Mouse (Mus musculus) embryonic facial prominence, embryonic 13.5 days (tissue): ENCODE data around the gene Amfr. TPM values are rescaled to one million over a fixed set of nuclear protein-coding genes. Genes with fewer than 3 reads are reported as not detected.

ENCODE experiments used
- ATAC-seq: fragments of 200-750 bp; cut with Nextera tagmentation; 2 replicates; pipeline ENCODE4 v1.8.0; 2017; ENCODE audit warnings: low read depth; ENCODE audit not compliant: insufficient number of reproducible peaks, insufficient read depth, low FRiP score, low TSS enrichment
- H3K27ac ChIP-seq: fragments of 300-500 bp; sonication (generic); 2 replicates; pipeline ENCODE4 v1.5.1; 2015; ENCODE audit warnings: moderate library complexity, mild to moderate bottlenecking, inconsistent platforms
- H3K27me3 ChIP-seq: fragments of 300-500 bp; sonication (generic); 2 replicates; pipeline ENCODE4 v1.6.1; 2015; ENCODE audit warnings: mild to moderate bottlenecking, inconsistent platforms
- H3K36me3 ChIP-seq: fragments of 300-500 bp; sonication (generic); 2 replicates; pipeline ENCODE4 v1.6.1; 2015; ENCODE audit warnings: mild to moderate bottlenecking, inconsistent platforms
- H3K4me1 ChIP-seq: fragments of 300-500 bp; sonication (generic); 2 replicates; pipeline ENCODE4 v1.6.1; 2015; ENCODE audit warnings: inconsistent platforms
- H3K4me2 ChIP-seq: fragments of 300-500 bp; sonication (generic); 2 replicates; pipeline ENCODE4 v1.6.1; 2015; ENCODE audit warnings: moderate library complexity, mild to moderate bottlenecking, inconsistent platforms
- H3K4me3 ChIP-seq: fragments of 300-500 bp; sonication (generic); 2 replicates; pipeline ENCODE4 v1.5.1; 2015; ENCODE audit warnings: mild to moderate bottlenecking, inconsistent platforms
- H3K9ac ChIP-seq: fragments of 300-500 bp; sonication (generic); 2 replicates; pipeline ENCODE4 v1.6.1; 2015; ENCODE audit warnings: mild to moderate bottlenecking, inconsistent platforms
- H3K9me3 ChIP-seq: fragments of 300-500 bp; sonication (generic); 2 replicates; pipeline ENCODE4 v1.6.1; 2016; ENCODE audit warnings: inconsistent platforms
- WGBS: fragments of 180-500 bp; shearing (Covaris S2); methylation state at CpG from one replicate; pipeline ENCODE4 v1.1.7; 2015; ENCODE audit warnings: mixed read lengths; 5-methylcytosine and 5-hydroxymethylcytosine counted together
- polyA plus RNA-seq: library from polyadenylated mRNA; unstranded; fragments of >200 nt; fragmentation: Nextera tagmentation; extraction: Ambion mirVana; gene quantifications from 2 replicates; pipeline ENCODE4 v1.2.1, GENCODE M21; 2015

Gene Amfr
- polyA plus RNA-seq, 1 experiment from 2014 or later = 40.1 TPM

DNA sequence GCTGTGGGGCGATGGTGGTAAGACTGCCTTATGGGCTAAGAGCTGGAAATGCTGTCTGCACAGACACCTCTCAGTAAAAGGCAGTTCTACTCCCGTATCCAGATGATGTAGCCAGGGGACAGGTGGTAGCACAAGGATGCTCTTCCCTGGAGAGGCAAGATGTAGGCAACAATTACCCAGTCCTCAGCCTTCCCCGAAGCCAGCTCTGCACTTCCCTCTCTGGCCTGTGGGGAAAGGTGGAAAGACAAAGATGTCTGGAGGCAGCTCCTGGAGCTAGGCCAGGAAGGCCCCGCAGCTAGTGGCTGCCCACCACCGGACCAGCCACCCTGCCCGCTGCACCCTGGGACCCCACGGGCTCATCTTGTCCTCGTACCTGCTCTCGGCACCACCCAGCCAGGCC is 60.1 kb downstream of the Amfr start:
- no peak overlapping the region for H3K27ac ChIP-seq
- no peaks in the 10 kb centered on the region for H3K4me1 ChIP-seq
- H3K9me3 ChIP-seq = no peaks in the 10 kb centered on the region
- H3K27me3 ChIP-seq = no peaks in the 10 kb centered on the region
- ATAC-seq = no peak
- no peak overlapping the region for H3K9ac ChIP-seq
- H3K4me2 ChIP-seq = no peak overlapping the region
- H3K4me3 ChIP-seq = no peak overlapping the region
- H3K36me3 ChIP-seq = peaks cover 23% of the 10 kb centered on the region
- WGBS = 87% methylated on average over 9 of the region's 9 CpGs

DNA sequence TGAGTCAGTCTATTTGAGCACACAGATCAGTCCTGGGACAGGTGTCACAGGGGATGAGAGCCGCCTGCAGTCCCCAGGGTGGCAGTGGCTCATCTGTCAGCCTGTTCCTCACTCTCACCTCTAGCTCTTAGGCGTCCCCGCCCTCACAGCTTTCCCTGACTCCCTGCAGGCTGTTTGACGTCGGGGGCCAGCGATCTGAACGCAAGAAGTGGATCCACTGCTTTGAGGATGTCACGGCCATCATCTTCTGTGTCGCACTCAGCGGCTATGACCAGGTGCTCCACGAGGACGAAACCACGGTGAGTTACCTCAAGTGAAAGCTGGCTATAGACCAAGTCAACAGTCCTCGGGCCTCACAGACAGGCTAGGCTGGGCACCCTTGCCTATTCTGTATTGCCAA is 62.5 kb downstream of the Amfr start:
- Histone ChIP-seq H3K4me3 (no peak overlapping the region), H3K4me2 (no peak overlapping the region), H3K9me3 (no peaks in the 10 kb centered on the region), H3K27me3 (no peaks in the 10 kb centered on the region), H3K36me3 (peaks cover 16% of the 10 kb centered on the region), H3K4me1 (no peaks in the 10 kb centered on the region), H3K27ac (no peak overlapping the region), H3K9ac (no peak overlapping the region)
- WGBS = 75% methylated on average over 14 of the region's 14 CpGs
- ATAC-seq = no peak

DNA sequence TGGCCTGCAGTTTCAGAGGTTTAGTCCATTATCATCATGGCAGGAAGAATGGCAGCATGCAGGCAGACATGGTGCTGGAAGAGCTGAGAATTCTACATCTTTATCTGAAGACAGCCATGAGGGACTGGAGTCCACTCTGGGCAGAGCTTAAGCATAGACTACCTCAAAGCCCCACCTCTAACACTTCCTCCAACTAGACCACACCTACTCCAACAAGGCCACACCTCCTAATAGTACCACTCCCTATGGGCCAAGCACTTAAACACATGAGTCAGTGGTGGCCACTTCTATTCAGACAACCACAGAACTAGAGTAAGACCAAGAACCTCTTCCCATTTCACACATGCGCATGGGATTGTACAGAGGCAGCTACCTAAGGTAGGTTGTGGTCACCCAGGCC is 66.2 kb downstream of the Amfr start:
- H3K4me1 ChIP-seq = no peaks in the 10 kb centered on the region
- ATAC-seq = no peak
- H3K4me3 ChIP-seq = no peak overlapping the region
- H3K27ac ChIP-seq = no peak overlapping the region
- H3K36me3 ChIP-seq = peaks cover 4% of the 10 kb centered on the region; the same call in 1 of the 2 replicates
- WGBS = 93% methylated on average over 1 of the region's 1 CpGs
- H3K4me2 ChIP-seq = no peak overlapping the region
- H3K9ac ChIP-seq = no peak overlapping the region
- H3K27me3 ChIP-seq = no peaks in the 10 kb centered on the region
- no peaks in the 10 kb centered on the region for H3K9me3 ChIP-seq

DNA sequence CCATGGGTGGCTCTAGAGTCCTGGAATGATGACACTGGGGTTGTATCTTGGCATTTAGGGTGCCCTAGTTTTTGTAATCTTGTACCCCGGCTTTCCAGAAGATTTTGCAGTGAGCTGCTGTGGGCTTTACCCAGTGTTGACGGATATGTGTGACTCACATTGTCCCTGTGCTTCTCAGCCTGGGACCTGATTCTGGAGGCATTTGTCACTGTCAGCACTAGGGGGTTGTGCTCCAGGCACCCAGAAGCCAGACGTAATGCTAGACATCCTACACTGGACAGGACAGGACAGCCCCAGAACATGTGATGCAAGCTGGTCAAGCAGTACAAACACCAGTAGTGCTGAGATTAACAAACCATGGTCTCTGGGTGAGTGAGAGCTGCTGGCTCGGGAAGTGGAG is 66.9 kb downstream of the Amfr start:
- H3K4me2 ChIP-seq = no peak overlapping the region
- no peak overlapping the region for H3K9ac ChIP-seq
- H3K4me3 ChIP-seq = no peak overlapping the region
- no peaks in the 10 kb centered on the region for H3K9me3 ChIP-seq
- no peaks in the 10 kb centered on the region for H3K27me3 ChIP-seq
- no peak for ATAC-seq
- no peak overlapping the region for H3K27ac ChIP-seq
- no peaks in the 10 kb centered on the region for H3K4me1 ChIP-seq
- H3K36me3 ChIP-seq = peaks cover 3% of the 10 kb centered on the region; the same call in 1 of the 2 replicates
- WGBS = 78% methylated on average over 4 of the region's 4 CpGs

DNA sequence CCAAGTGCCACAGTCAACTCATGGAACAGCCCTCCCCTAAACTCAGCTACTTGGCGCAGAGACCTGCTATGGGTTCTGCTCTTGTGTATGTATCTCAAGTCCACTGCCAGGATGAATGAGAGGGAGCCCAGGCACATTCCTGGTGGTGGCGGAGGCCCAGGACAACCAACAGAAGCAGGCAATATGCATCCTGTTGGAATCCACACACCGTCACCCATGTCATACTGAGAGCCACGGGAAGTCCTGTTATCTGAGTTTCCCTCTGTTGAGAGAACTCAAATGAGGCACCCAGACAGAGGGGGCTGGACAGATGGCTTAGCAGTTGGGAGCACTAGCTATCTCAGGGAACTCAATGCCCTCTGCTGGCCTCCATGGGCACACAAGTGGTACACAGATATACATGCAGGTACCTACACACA is 71.0 kb downstream of the Amfr start:
- no peak overlapping the region for H3K27ac ChIP-seq
- H3K4me3 ChIP-seq = no peak overlapping the region
- H3K9me3 ChIP-seq = no peaks in the 10 kb centered on the region
- no peak for ATAC-seq
- H3K4me1 ChIP-seq = no peaks in the 10 kb centered on the region
- WGBS = 78% methylated on average over 4 of the region's 4 CpGs
- no peaks in the 10 kb centered on the region for H3K36me3 ChIP-seq
- no peak overlapping the region for H3K9ac ChIP-seq
- no peak overlapping the region for H3K4me2 ChIP-seq
- no peaks in the 10 kb centered on the region for H3K27me3 ChIP-seq

DNA sequence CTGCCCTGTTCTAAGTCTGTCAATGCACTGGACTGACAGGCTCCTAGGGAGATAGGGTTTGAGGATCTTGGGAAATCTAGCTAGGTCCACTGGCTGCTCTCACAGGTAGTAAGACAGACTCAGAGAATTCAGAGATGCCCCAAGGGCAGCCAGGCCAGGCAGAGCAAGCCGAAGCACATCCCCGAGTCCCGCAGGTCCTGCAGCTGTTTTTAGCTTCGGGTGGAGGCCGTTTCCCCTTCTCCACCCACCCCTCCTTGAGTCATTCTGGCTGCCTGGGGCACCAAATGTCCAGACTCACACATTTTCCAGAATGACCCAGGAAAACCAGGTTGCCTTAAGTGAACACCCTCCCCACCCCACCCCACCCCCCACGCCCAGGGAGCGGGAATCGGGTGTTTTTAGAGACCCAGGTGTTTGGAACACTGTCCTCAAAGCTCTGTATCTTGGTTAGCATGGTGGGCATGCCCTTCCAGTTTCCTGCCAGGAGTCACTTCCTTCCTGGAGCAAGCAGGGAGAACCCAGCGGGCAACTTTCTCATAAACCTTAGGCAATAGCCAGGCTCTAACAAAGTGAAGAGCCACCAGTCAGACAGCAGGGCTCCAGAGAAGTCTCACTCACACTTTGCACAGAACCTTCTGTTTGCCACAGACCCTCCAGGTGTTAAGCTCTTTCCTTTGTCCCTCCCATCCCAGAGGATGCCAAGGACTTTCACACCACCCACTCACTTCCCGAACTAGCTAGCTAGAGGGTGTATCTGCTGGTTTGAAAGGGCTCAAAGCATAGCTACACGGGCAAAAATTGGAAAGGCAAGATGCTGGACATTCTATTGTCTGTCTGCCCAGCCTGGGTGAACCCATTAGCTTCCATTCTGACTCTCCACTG is 71.9 kb downstream of the Amfr start:
- Histone ChIP-seq H3K4me3 (no peak overlapping the region), H3K36me3 (no peaks in the 10 kb centered on the region), H3K4me1 (no peaks in the 10 kb centered on the region), H3K4me2 (no peak overlapping the region), H3K27me3 (no peaks in the 10 kb centered on the region), H3K9ac (no peak overlapping the region), H3K27ac (no peak overlapping the region), H3K9me3 (no peaks in the 10 kb centered on the region)
- ATAC-seq = no peak
- WGBS = 54% methylated on average over 11 of the region's 11 CpGs

DNA sequence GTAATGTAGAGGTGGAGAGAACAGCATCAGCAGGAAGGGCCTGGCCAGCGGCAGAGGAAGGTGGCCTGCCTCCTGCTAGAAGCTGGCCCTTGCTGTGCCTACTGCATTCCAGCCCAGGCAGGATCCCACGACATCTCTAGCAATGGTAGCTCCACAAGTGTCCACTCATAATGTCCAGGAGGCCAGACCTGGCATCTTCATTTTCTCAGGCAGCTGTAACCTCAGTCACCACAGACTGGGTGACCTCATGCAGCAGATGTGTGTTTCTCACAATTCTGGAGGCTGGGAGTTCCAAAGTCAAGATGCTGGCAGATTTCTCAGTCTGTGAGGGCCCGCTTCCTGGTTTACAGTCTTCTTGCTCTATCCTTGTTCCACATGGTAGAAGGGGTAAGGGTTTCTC is 74.4 kb downstream of the Amfr start:
- WGBS = 91% methylated on average over 3 of the region's 3 CpGs
- ATAC-seq = no peak

DNA sequence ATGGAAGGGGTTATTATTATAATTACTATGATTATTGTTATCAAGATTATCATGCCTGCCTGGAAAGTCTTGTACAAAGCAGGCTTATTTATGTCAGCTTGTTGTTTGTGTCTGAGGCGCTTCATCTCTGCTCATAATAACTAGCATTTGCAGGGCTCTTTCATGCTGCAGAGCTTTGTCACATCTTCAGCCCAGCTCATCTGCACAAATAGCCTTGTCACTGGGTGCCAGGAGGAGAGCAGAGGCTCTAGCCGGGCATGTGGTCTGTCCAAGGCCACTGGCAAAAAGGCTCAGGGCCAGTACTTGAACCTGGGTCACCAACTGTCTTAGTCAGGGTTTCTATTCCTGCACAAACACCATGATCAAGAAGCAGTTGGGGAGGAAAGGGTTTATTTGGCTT is 79.4 kb downstream of the Amfr start:
- Histone ChIP-seq H3K4me2 (no peak overlapping the region), H3K36me3 (no peaks in the 10 kb centered on the region), H3K4me3 (no peak overlapping the region), H3K4me1 (peaks cover 3% of the 10 kb centered on the region; the same call in 1 of the 2 replicates), H3K9me3 (no peaks in the 10 kb centered on the region), H3K9ac (no peak overlapping the region), H3K27ac (no peak overlapping the region), H3K27me3 (no peaks in the 10 kb centered on the region)
- ATAC-seq = no peak
- 70% methylated on average over 2 of the region's 2 CpGs for WGBS

More for the DNA sequence above, 74.4 kb downstream of the Amfr start:
- H3K27ac ChIP-seq = no peak overlapping the region
- H3K4me1 ChIP-seq = peaks cover 3% of the 10 kb centered on the region; the same call in 1 of the 2 replicates
- H3K36me3 ChIP-seq = no peaks in the 10 kb centered on the region
- no peak overlapping the region for H3K4me2 ChIP-seq
- H3K9ac ChIP-seq = no peak overlapping the region
- H3K4me3 ChIP-seq = no peak overlapping the region
- no peaks in the 10 kb centered on the region for H3K27me3 ChIP-seq
- H3K9me3 ChIP-seq = no peaks in the 10 kb centered on the region

DNA sequence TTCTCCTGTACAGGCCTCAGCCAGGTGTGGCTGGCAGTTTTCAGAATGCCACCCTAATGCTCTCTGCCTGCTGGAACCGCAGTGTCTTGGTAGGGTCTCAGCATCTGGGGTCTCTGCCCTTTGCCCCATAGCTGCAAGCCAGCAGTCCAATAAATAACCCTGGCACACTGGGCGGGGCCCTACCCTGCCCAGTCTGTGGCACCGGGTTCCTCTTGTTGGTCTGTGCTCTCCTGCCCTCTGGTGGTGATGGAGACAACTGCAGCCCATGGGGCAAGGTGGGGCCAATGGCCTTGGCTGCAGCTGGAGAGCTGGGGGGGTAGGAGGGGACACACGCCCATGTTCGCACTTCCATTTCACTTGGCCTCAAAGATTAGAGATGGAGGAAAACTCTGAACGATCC is 79.8 kb downstream of the Amfr start:
- peaks cover 3% of the 10 kb centered on the region; the same call in 1 of the 2 replicates for H3K4me1 ChIP-seq
- H3K27ac ChIP-seq = no peak overlapping the region
- no peaks in the 10 kb centered on the region for H3K9me3 ChIP-seq
- no peaks in the 10 kb centered on the region for H3K36me3 ChIP-seq
- no peak overlapping the region for H3K4me3 ChIP-seq
- ATAC-seq = no peak
- H3K4me2 ChIP-seq = no peak overlapping the region
- 20% methylated on average over 6 of the region's 6 CpGs for WGBS
- no peaks in the 10 kb centered on the region for H3K27me3 ChIP-seq
- no peak overlapping the region for H3K9ac ChIP-seq

DNA sequence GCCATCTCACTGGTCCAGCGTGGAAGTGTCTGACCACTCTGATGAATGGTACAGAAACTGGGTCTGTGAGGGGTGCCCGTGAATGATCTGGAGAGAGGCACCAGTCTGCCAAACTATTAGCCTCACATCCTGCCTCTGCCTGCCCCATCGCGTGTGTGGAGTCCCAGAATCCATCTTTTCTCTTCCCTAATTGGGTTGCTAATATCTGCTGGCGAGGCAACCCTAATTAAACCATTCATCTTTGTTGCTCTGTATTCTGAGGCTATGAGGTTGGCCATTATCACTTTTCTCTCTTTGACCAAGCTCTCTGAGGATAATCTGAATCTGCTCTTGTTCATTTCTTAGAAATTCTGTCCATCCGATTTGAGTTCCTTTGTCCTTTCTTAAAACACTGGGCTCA is 81.3 kb downstream of the Amfr start:
- H3K27me3 ChIP-seq = no peaks in the 10 kb centered on the region
- whole genome bisulfite sequencing = 84% methylated on average over 6 of the region's 6 CpGs
- peaks cover 6% of the 10 kb centered on the region for H3K9me3 ChIP-seq
- no peak overlapping the region for H3K4me3 ChIP-seq
- ATAC-seq = no peak
- no peak overlapping the region for H3K4me2 ChIP-seq
- peaks cover 3% of the 10 kb centered on the region; the same call in 1 of the 2 replicates for H3K4me1 ChIP-seq
- H3K9ac ChIP-seq = no peak overlapping the region
- H3K36me3 ChIP-seq = no peaks in the 10 kb centered on the region
- no peak overlapping the region for H3K27ac ChIP-seq

DNA sequence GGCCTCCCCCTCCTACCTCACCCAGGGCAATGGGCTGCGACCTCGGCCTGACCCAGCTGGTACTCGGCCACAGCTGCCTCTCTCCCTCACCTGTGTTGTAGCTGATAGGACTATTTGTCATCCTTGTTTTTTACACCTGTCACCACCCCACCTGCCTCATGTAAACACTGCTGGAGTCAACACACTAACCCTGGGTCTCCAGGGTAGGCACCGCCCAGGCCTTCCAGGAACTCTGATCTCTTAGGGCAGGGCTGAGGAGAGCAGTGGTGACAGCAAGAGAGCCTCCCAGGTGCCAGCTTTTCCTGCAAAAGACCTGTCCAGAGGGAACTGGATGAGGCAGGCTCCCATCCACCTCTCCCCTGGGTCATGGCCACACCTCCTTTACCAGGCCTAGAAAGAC is 83.4 kb downstream of the Amfr start:
- Histone ChIP-seq H3K27ac (no peak overlapping the region), H3K9ac (no peak overlapping the region), H3K27me3 (no peaks in the 10 kb centered on the region), H3K9me3 (peaks cover 6% of the 10 kb centered on the region), H3K36me3 (no peaks in the 10 kb centered on the region), H3K4me1 (no peaks in the 10 kb centered on the region), H3K4me2 (no peak overlapping the region), H3K4me3 (no peak overlapping the region)
- WGBS = 81% methylated on average over 4 of the region's 4 CpGs
- ATAC-seq = peak; percentile 6; the same call in 1 of the 2 replicates

DNA sequence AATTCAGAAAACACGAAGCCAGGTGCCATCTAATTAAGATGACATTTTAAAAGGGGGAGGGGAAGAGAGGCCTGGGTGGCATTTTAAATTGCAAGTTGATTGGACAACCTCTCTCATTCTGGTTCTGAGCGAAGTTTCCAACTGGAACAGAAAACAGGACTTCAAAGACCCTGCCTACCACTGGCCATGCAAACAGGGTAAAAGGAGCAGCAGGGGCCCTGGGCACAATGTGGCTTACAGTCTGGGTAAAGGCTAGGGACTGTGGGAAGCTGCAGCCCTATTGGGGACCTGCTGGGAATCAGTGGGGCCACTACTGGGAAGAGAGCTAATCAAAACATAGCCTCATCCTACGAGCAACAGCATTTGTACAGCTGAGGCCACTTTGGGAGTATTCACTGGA is 87.1 kb downstream of the Amfr start:
- WGBS = 25% methylated on average over 3 of the region's 3 CpGs
- Histone ChIP-seq H3K9me3 (peaks cover 6% of the 10 kb centered on the region), H3K27me3 (no peaks in the 10 kb centered on the region; the same call in none of the 2 replicates), H3K4me2 (no peak overlapping the region), H3K27ac (no peak overlapping the region), H3K4me1 (no peaks in the 10 kb centered on the region), H3K9ac (no peak overlapping the region), H3K36me3 (no peaks in the 10 kb centered on the region), H3K4me3 (no peak overlapping the region)
- no peak for ATAC-seq
